Mouse (Mus musculus): ENCODE measurements at regions not wholly inside any gene's neighbourhood (a gene's known extent, or its start where the extent isn't known, plus 50 kb on each side); places are given as distances from the start of the nearest gene placed in this dataset.
A peak's percentile ranks its signal among the peaks of the same experiment; 100 is the strongest.

GRCm38 (mm10) chr12:47466740-47467139, 648.0 kb upstream of the Nova1 start:
- intact Hi-C loops (cut with DNase I), result no loop called here
- no peak for DNase-seq (ENCODE audit: low spot score in 2 of 2)

- DNase-seq (ENCODE audit: low spot score in 2 of 2), result no peak
- intact Hi-C loops (cut with DNase I), result no loop called here
Observed at GRCm38 (mm10) chr12:47465924-47466323, 647.2 kb upstream of the Nova1 start.

- no peak for DNase-seq (ENCODE audit: low spot score in 2 of 2)
- intact Hi-C loops (cut with DNase I), result no loop called here
Observed at GRCm38 (mm10) chr12:47431669-47432068, 612.9 kb upstream of the Nova1 start.

GRCm38 (mm10) chr12:47412251-47412650, 593.5 kb upstream of the Nova1 start:
- no peak for DNase-seq (ENCODE audit: low spot score in 2 of 2)
- intact Hi-C loops (cut with DNase I), result no loop called here

- DNase-seq (ENCODE audit: low spot score in 2 of 2), result no peak
Observed at GRCm38 (mm10) chr12:47406563-47406962, 587.8 kb upstream of the Nova1 start.

GRCm38 (mm10) chr12:47406131-47406530, 587.4 kb upstream of the Nova1 start:
- DNase-seq (ENCODE audit: low spot score in 2 of 2), result no peak
- intact Hi-C loops (cut with DNase I), result no loop called here

More at GRCm38 (mm10) chr12:47406563-47406962, 587.8 kb upstream of the Nova1 start:
- intact Hi-C loops (cut with DNase I), result no loop called here

GRCm38 (mm10) chr12:47383225-47383624, 564.5 kb upstream of the Nova1 start:
- no peak for DNase-seq (ENCODE audit: low spot score in 2 of 2)
- intact Hi-C loops (cut with DNase I), result no loop called here

- intact Hi-C loops (cut with DNase I), result no loop called here
- peak in 1 of 2 experiments; percentile 16 for DNase-seq (ENCODE audit: low spot score in 2 of 2)
Observed at GRCm38 (mm10) chr12:47353269-47353668, 534.5 kb upstream of the Nova1 start.

GRCm38 (mm10) chr12:47351229-47351628, 532.5 kb upstream of the Nova1 start:
- DNase-seq (ENCODE audit: low spot score in 2 of 2), result no peak
- intact Hi-C loops (cut with DNase I), result no loop called here

- intact Hi-C loops (cut with DNase I), result loop anchor here (1.0 to 10.0 kb wide), 2 partner anchors 496 to 679 kb away; no protein-coding TSS in a partner anchor
- DNase-seq (ENCODE audit: low spot score in 2 of 2), result peak; percentile 9 to 13
Observed at GRCm38 (mm10) chr12:47313413-47313812, 494.7 kb upstream of the Nova1 start.

- intact Hi-C loops (cut with DNase I), result no loop called here
Observed at GRCm38 (mm10) chr12:47275904-47276303, 457.2 kb upstream of the Nova1 start.

GRCm38 (mm10) chr12:47272309-47272708, 453.6 kb upstream of the Nova1 start:
- intact Hi-C loops (cut with DNase I), result no loop called here
- DNase-seq (ENCODE audit: low spot score in 2 of 2), result no peak

More at GRCm38 (mm10) chr12:47275904-47276303, 457.2 kb upstream of the Nova1 start:
- DNase-seq (ENCODE audit: low spot score in 2 of 2), result peak in 1 of 2 experiments; percentile 2

- intact Hi-C loops (cut with DNase I), result no loop called here
- DNase-seq (ENCODE audit: low spot score in 2 of 2), result no peak
Observed at GRCm38 (mm10) chr12:47264118-47264517, 445.4 kb upstream of the Nova1 start.

- DNase-seq (ENCODE audit: low spot score in 2 of 2), result no peak
- intact Hi-C loops (cut with DNase I), result no loop called here
Observed at GRCm38 (mm10) chr12:47263408-47263807, 444.7 kb upstream of the Nova1 start.

- intact Hi-C loops (cut with DNase I), result no loop called here
Observed at GRCm38 (mm10) chr12:47252306-47252705, 433.6 kb upstream of the Nova1 start.

GRCm38 (mm10) chr12:47243623-47244514, 425.1 kb upstream of the Nova1 start:
- DNase-seq (ENCODE audit: low spot score in 2 of 2), result no peak
- intact Hi-C loops (cut with DNase I), result no loop called here

More at GRCm38 (mm10) chr12:47252306-47252705, 433.6 kb upstream of the Nova1 start:
- no peak for DNase-seq (ENCODE audit: low spot score in 2 of 2)

- intact Hi-C loops (cut with DNase I), result no loop called here
- no peak for DNase-seq (ENCODE audit: low spot score in 2 of 2)
Observed at GRCm38 (mm10) chr12:47220016-47220415, 401.3 kb upstream of the Nova1 start.

- intact Hi-C loops (cut with DNase I), result no loop called here
- no peak for DNase-seq (ENCODE audit: low spot score in 2 of 2)
Observed at GRCm38 (mm10) chr12:47219340-47219739, 400.6 kb upstream of the Nova1 start.

GRCm38 (mm10) chr12:47211417-47212104, 392.8 kb upstream of the Nova1 start:
- intact Hi-C loops (cut with DNase I), result no loop called here

GRCm38 (mm10) chr12:47202936-47203335, 384.2 kb upstream of the Nova1 start:
- DNase-seq (ENCODE audit: low spot score in 2 of 2), result no peak
- intact Hi-C loops (cut with DNase I), result no loop called here

More at GRCm38 (mm10) chr12:47211417-47212104, 392.8 kb upstream of the Nova1 start:
- no peak for DNase-seq (ENCODE audit: low spot score in 2 of 2)

- intact Hi-C loops (cut with DNase I), result no loop called here
- no peak for DNase-seq (ENCODE audit: low spot score in 2 of 2)
Observed at GRCm38 (mm10) chr12:47198609-47199008, 379.9 kb upstream of the Nova1 start.

Measured in left cerebral cortex, postnatal 25 days (tissue).